Mouse (Mus musculus): ENCODE measurements around the gene Dgat2. TPM values are rescaled to one million over a fixed set of nuclear protein-coding genes. Genes with fewer than 3 reads are reported as not detected.
A peak's percentile ranks its signal among the peaks of the same experiment; 100 is the strongest.

Dgat2 gene
- total and polyA plus RNA-seq, 3 experiments, result 1.6 to 2.8 (median 1.7) TPM

- dilution Hi-C loops (cut with MboI; ENCODE audit: extremely low pct_ligation_motif_present, extremely low pct_unique_long_range_greater_than_20kb, low sequenced_read_pairs) (no loop called here), in situ Hi-C loops (cut with MboI; ENCODE audit: low pct_ligation_motif_present, low pct_unique_long_range_greater_than_20kb, low sequenced_read_pairs) (loop anchor here (5.0 kb wide), 1 partner anchor 40 kb away; no protein-coding TSS in a partner anchor)
- peaks cover 27 to 96% of the 10 kb centered on the region in 2 experiments for H3K4me1 ChIP-seq (ENCODE audit: control insufficient read depth in 1 of 2, insufficient read depth in 2 of 2)
- TF ChIP-seq SIN3A (IDR thresholded peaks at IDR 0.05; ENCODE audit: low read length), result peak; percentile 69
- no peak for TF ChIP-seq USF2 (conservative IDR thresholded peaks at IDR 0.05; ENCODE audit: low read depth, low read length)
- peak; percentile 13; the same call in 1 of the 2 replicates for TF ChIP-seq JUN (IDR thresholded peaks at IDR 0.05; ENCODE audit: insufficient read depth, low read depth, low read length)
- TF ChIP-seq POLR2AphosphoS2 (IDR thresholded peaks at IDR 0.05; ENCODE audit: low read depth, low read length), result no peak
- 0 out of 2 replicates have a peak, but pooled peaks have one; percentile 42 for TF ChIP-seq MAFK (IDR thresholded peaks at IDR 0.05; ENCODE audit: insufficient replicate concordance, low read length)
- no peak for TF ChIP-seq CTCF (conservative IDR thresholded peaks at IDR 0.05 in 1 of 2, IDR thresholded peaks at IDR 0.05 in 1 of 2; ENCODE audit: low read depth in 2 of 2, low read length in 2 of 2)
- TF ChIP-seq TCF12 (IDR thresholded peaks at IDR 0.05; ENCODE audit: low read depth, low read length), result peak; percentile 96
- TF ChIP-seq BHLHE40 (IDR thresholded peaks at IDR 0.05; ENCODE audit: low read depth, low read length), result peak; percentile 90
- TF ChIP-seq ETS1 (conservative IDR thresholded peaks at IDR 0.05; ENCODE audit: low read depth, low read length), result peak; percentile 76
- TF ChIP-seq CHD2 (IDR thresholded peaks at IDR 0.05; ENCODE audit: low read length), result peak; percentile 93
- peak; percentile 41; the same call in 1 of the 2 replicates for TF ChIP-seq MXI1 (IDR thresholded peaks at IDR 0.05; ENCODE audit: low read depth, low read length)
- TF ChIP-seq ZKSCAN1 (IDR thresholded peaks at IDR 0.05; ENCODE audit: borderline replicate concordance, low read depth, low read length), result no peak
- no peak for TF ChIP-seq SMC3 (IDR thresholded peaks at IDR 0.05; ENCODE audit: low read depth, low read length)
- peak; percentile 96 for TF ChIP-seq EP300 (IDR thresholded peaks at IDR 0.05; ENCODE audit: low read length)
- peak; percentile 86 for TF ChIP-seq MYC (IDR thresholded peaks at IDR 0.05; ENCODE audit: low read depth, low read length)
- TF ChIP-seq RCOR1 (conservative IDR thresholded peaks at IDR 0.05; ENCODE audit: low read depth, low read length), result peak; percentile 73; the same call in 1 of the 2 replicates
- no peak; the same call in 1 of the 2 replicates for TF ChIP-seq MAX (IDR thresholded peaks at IDR 0.05; ENCODE audit: low read length)
- TF ChIP-seq IRF4 (IDR thresholded peaks at IDR 0.05; ENCODE audit: low read depth, low read length), result peak; percentile 93
- TF ChIP-seq MAZ (IDR thresholded peaks at IDR 0.05; ENCODE audit: low read depth, low read length), result peak; percentile 25; the same call in 1 of the 2 replicates
- TF ChIP-seq MEF2A (IDR thresholded peaks at IDR 0.05; ENCODE audit: borderline replicate concordance, low read depth, low read length), result peak; percentile 88
- no peak for TF ChIP-seq ELF1 (IDR thresholded peaks at IDR 0.05; ENCODE audit: low read depth, low read length)
- TF ChIP-seq NRF1 (IDR thresholded peaks at IDR 0.05; ENCODE audit: low read depth, low read length), result no peak
- H3K79me2 ChIP-seq (replicated peaks; ENCODE audit: control insufficient read depth, extremely low read depth, insufficient read depth, poor library complexity, severe bottlenecking), result no peaks in the 10 kb centered on the region
- H3K27me3 ChIP-seq (replicated peaks), result no peaks in the 10 kb centered on the region
- peak overlapping the region; percentile 6 for H3K4me2 ChIP-seq (ENCODE audit: insufficient read depth, low read depth, poor library complexity, severe bottlenecking)
- H3K4me3 ChIP-seq (replicated peaks in 1 of 3; ENCODE audit: low read depth in 2 of 3, low read length in 2 of 3, poor library complexity in 1 of 3), result peak overlapping the region in 1 of 3 experiments; percentile 1
- no peak overlapping the region for H3K9ac ChIP-seq (ENCODE audit: insufficient read depth, low read depth)
- no peaks in the 10 kb centered on the region for H3K9me3 ChIP-seq (replicated peaks; ENCODE audit: low read length)
- peak overlapping the region; percentile 54 for H3K27ac ChIP-seq (ENCODE audit: insufficient read depth, low read depth)
- H3K36me3 ChIP-seq (replicated peaks in 1 of 2; ENCODE audit: control insufficient read depth in 1 of 2, insufficient read depth in 1 of 2, low read length in 1 of 2), result no peaks in the 10 kb centered on the region
- peak; percentile 84 for DNase-seq (ENCODE audit: extremely low read depth)
These were observed 35.6 kb downstream of the Dgat2 start for GRCm38 (mm10) chr7:99146906-99147305.

All from CH12.LX (cell line).